Comparison of ENCODE assay signal across 8 mouse cellular contexts in genomic region chrX:60547444-60548304, GRCm38 (mm10). TPM values are rescaled to one million over a fixed set of nuclear protein-coding genes. Genes with fewer than 3 reads are reported as not detected.
DNase-seq lines count a peak whose midpoint lies in the region; ATAC-seq and TF ChIP-seq lines count a peak whose summit lies in the region.

No protein-coding gene starts in this region.

- no peaks in the 10 kb centered on the region for H3K4me1 ChIP-seq in hindbrain, embryonic 16.5 days (ENCODE audit: control insufficient read depth, insufficient read depth, low read depth, low read length)

- 18% methylated on average over 38 of the region's 113 CpGs for WGBS in hindbrain, embryonic 16.5 days

- no peaks in the 10 kb centered on the region for H3K27me3 ChIP-seq in hindbrain, embryonic 16.5 days (replicated peaks; ENCODE audit: control insufficient read depth, insufficient read depth, low read length)

- H3K9ac ChIP-seq in hindbrain, embryonic 16.5 days (ENCODE audit: low read depth, low read length) = peak overlapping the region; percentile 77

- peak overlapping the region; percentile 59 for H3K4me3 ChIP-seq in hindbrain, embryonic 16.5 days (ENCODE audit: low read length)
- peak overlapping the region; percentile 51 for H3K4me3 ChIP-seq in left cerebral cortex, adult 2 months

- no peaks in the 10 kb centered on the region for H3K9me3 ChIP-seq in hindbrain, embryonic 16.5 days (ENCODE audit: control insufficient read depth, low read length)

- peak; percentile 63 for DNase-seq in adrenal gland, postnatal 10 days
- DNase-seq in cerebellum, postnatal 36 days = peak; percentile 25 to 44
- peak; percentile 2 to 6 for DNase-seq in gastrocnemius, adult 8-10 months (ENCODE audit: low spot score in 2 of 2)
- DNase-seq in left cerebral cortex, adult 2 months (ENCODE audit: extremely low spot score in 1 of 2, low spot score in 2 of 2) = peak; percentile 25 to 26
- peak; percentile 4 for DNase-seq in lung, postnatal 25 days (ENCODE audit: low spot score)
- DNase-seq in right cerebral cortex, postnatal 14 days = peak; percentile 30
- DNase-seq in adipocyte (ENCODE audit: low spot score) = no peak

- peak overlapping the region; percentile 86 for H3K27ac ChIP-seq in hindbrain, embryonic 16.5 days (ENCODE audit: low read depth, low read length)
- peak overlapping the region; percentile 53; the same call in 1 of the 2 replicates for H3K27ac ChIP-seq in left cerebral cortex, adult 2 months

- intact Hi-C loops in left cerebral cortex, adult 2 months (cut with DNase I) = loop anchor here (10.0 kb wide), 1 partner anchor 347 kb away; the partner anchor contains the start of gene Sox3

- peak overlapping the region; percentile 58 for H3K4me2 ChIP-seq in hindbrain, embryonic 16.5 days (ENCODE audit: low read length)

- no peak for TF ChIP-seq CTCF in left cerebral cortex, adult 2 months (IDR thresholded peaks at IDR 0.05)

- no peaks in the 10 kb centered on the region for H3K36me3 ChIP-seq in hindbrain, embryonic 16.5 days (ENCODE audit: control insufficient read depth, insufficient read depth, low read length)

- peak; percentile 89 for ATAC-seq in hindbrain, embryonic 16.5 days

RNA-seq across cellular contexts. Expression of gene Gm7073, which starts 8.6 kb away (rescaled TPM):
- not detected for total RNA-seq in adrenal gland, postnatal 10 days (2021)
- total RNA-seq in gastrocnemius, adult 8-10 months (2022) = not detected
- not detected in 2 replicates for polyA plus RNA-seq in hindbrain, embryonic 16.5 days (2015; fragmentation: Nextera tagmentation; extraction: Ambion mirVana)
- not detected for total RNA-seq in left cerebral cortex, adult 2 months (2021)

RNA-seq across cellular contexts. Expression of gene Atp11c, which starts 44.8 kb away (rescaled TPM):
- total RNA-seq in adrenal gland, postnatal 10 days (2021) = 10 to 100 TPM; 17.9 to 20.5 TPM
- 1 to 10 TPM; 2.3 to 3.1 (median 2.8) TPM for total RNA-seq in gastrocnemius, adult 8-10 months (2022)
- polyA plus RNA-seq in hindbrain, embryonic 16.5 days (2015; fragmentation: Nextera tagmentation; extraction: Ambion mirVana) = 9.2 and 9.7 TPM in 2 replicates
- total RNA-seq in left cerebral cortex, adult 2 months (2021) = 1 to 10 TPM; 8.2 to 8.9 TPM
